Mouse (Mus musculus): ENCODE measurements around the gene Tlk1. TPM values are rescaled to one million over a fixed set of nuclear protein-coding genes. Genes with fewer than 3 reads are reported as not detected.

Tlk1 gene
- polyA plus RNA-seq, 1 experiment from 2014 or later, result 26.7 TPM

- WGBS, result 81% methylated on average over 3 of the region's 3 CpGs
- Histone ChIP-seq H3K9ac (ENCODE audit: low read length) (no peak overlapping the region), H3K27ac (replicated peaks) (no peak overlapping the region), H3K4me2 (replicated peaks; ENCODE audit: low read depth) (no peak overlapping the region), H3K4me1 (replicated peaks; ENCODE audit: control insufficient read depth, insufficient read depth) (no peaks in the 10 kb centered on the region), H3K36me3 (ENCODE audit: control insufficient read depth, insufficient read depth, low read length) (no peaks in the 10 kb centered on the region), H3K4me3 (ENCODE audit: low read depth, low read length) (no peak overlapping the region), H3K9me3 (ENCODE audit: control insufficient read depth, low read length) (no peaks in the 10 kb centered on the region), H3K27me3 (ENCODE audit: control insufficient read depth, insufficient read depth, low read length) (no peaks in the 10 kb centered on the region)
- DNase-seq (ENCODE audit: low spot score) (no peak), ATAC-seq (ENCODE audit: low FRiP score, low TSS enrichment) (no peak)
- TF ChIP-seq EP300 (optimal IDR thresholded peaks at IDR 0.05), result no peak
- TF ChIP-seq CTCF (IDR thresholded peaks at IDR 0.05; ENCODE audit: low read depth), result no peak
Measured at GRCm38 (mm10) chr2:70867231-70867630, 41.7 kb upstream of the Tlk1 start.

- H3K4me2 ChIP-seq (replicated peaks; ENCODE audit: low read depth), result no peak overlapping the region
- DNase-seq (ENCODE audit: low spot score) (no peak), ATAC-seq (ENCODE audit: low FRiP score, low TSS enrichment) (no peak)
- H3K9me3 ChIP-seq (ENCODE audit: control insufficient read depth, low read length), result no peaks in the 10 kb centered on the region
- no peaks in the 10 kb centered on the region for H3K4me1 ChIP-seq (replicated peaks; ENCODE audit: control insufficient read depth, insufficient read depth)
- TF ChIP-seq EP300 (optimal IDR thresholded peaks at IDR 0.05) (no peak), CTCF (IDR thresholded peaks at IDR 0.05; ENCODE audit: low read depth) (no peak)
- no peak overlapping the region for H3K4me3 ChIP-seq (ENCODE audit: low read depth, low read length)
- H3K9ac ChIP-seq (ENCODE audit: low read length), result no peak overlapping the region
- H3K36me3 ChIP-seq (ENCODE audit: control insufficient read depth, insufficient read depth, low read length), result no peaks in the 10 kb centered on the region
- 75% methylated on average over 5 of the region's 5 CpGs for WGBS
- no peaks in the 10 kb centered on the region for H3K27me3 ChIP-seq (ENCODE audit: control insufficient read depth, insufficient read depth, low read length)
- H3K27ac ChIP-seq (replicated peaks), result no peak overlapping the region
Measured at GRCm38 (mm10) chr2:70862881-70863280, 37.4 kb upstream of the Tlk1 start.

GRCm38 (mm10) chr2:70859740-70860139, 34.2 kb upstream of the Tlk1 start:
- Histone ChIP-seq H3K4me1 (replicated peaks; ENCODE audit: control insufficient read depth, insufficient read depth) (no peaks in the 10 kb centered on the region), H3K36me3 (ENCODE audit: control insufficient read depth, insufficient read depth, low read length) (no peaks in the 10 kb centered on the region), H3K27me3 (ENCODE audit: control insufficient read depth, insufficient read depth, low read length) (no peaks in the 10 kb centered on the region), H3K9ac (ENCODE audit: low read length) (no peak overlapping the region), H3K4me3 (ENCODE audit: low read depth, low read length) (no peak overlapping the region), H3K4me2 (replicated peaks; ENCODE audit: low read depth) (no peak overlapping the region), H3K27ac (replicated peaks) (no peak overlapping the region), H3K9me3 (ENCODE audit: control insufficient read depth, low read length) (no peaks in the 10 kb centered on the region)
- no peak for TF ChIP-seq CTCF (IDR thresholded peaks at IDR 0.05; ENCODE audit: low read depth)
- TF ChIP-seq EP300 (optimal IDR thresholded peaks at IDR 0.05), result no peak
- no peak for DNase-seq (ENCODE audit: low spot score)
- no peak for ATAC-seq (ENCODE audit: low FRiP score, low TSS enrichment)
- WGBS, result 95% methylated on average over 4 of the region's 4 CpGs

GRCm38 (mm10) chr2:70856971-70857370, 31.4 kb upstream of the Tlk1 start:
- H3K4me3 ChIP-seq (ENCODE audit: low read depth, low read length), result no peak overlapping the region
- ATAC-seq (ENCODE audit: low FRiP score, low TSS enrichment), result no peak
- no peak for DNase-seq (ENCODE audit: low spot score)
- H3K9me3 ChIP-seq (ENCODE audit: control insufficient read depth, low read length), result no peaks in the 10 kb centered on the region
- H3K27me3 ChIP-seq (ENCODE audit: control insufficient read depth, insufficient read depth, low read length), result no peaks in the 10 kb centered on the region
- no peak overlapping the region for H3K9ac ChIP-seq (ENCODE audit: low read length)
- H3K36me3 ChIP-seq (ENCODE audit: control insufficient read depth, insufficient read depth, low read length), result no peaks in the 10 kb centered on the region
- TF ChIP-seq EP300 (optimal IDR thresholded peaks at IDR 0.05), result no peak
- TF ChIP-seq CTCF (IDR thresholded peaks at IDR 0.05; ENCODE audit: low read depth), result no peak
- 77% methylated on average over 3 of the region's 3 CpGs for WGBS
- H3K27ac ChIP-seq (replicated peaks), result no peak overlapping the region
- no peak overlapping the region for H3K4me2 ChIP-seq (replicated peaks; ENCODE audit: low read depth)
- no peaks in the 10 kb centered on the region for H3K4me1 ChIP-seq (replicated peaks; ENCODE audit: control insufficient read depth, insufficient read depth)

GRCm38 (mm10) chr2:70854231-70854888, 28.8 kb upstream of the Tlk1 start:
- no peak for ATAC-seq (ENCODE audit: low FRiP score, low TSS enrichment)
- Histone ChIP-seq H3K9me3 (ENCODE audit: control insufficient read depth, low read length) (no peaks in the 10 kb centered on the region), H3K27ac (replicated peaks) (no peak overlapping the region), H3K4me3 (ENCODE audit: low read depth, low read length) (no peak overlapping the region), H3K36me3 (ENCODE audit: control insufficient read depth, insufficient read depth, low read length) (no peaks in the 10 kb centered on the region), H3K9ac (ENCODE audit: low read length) (no peak overlapping the region), H3K4me1 (replicated peaks; ENCODE audit: control insufficient read depth, insufficient read depth) (no peaks in the 10 kb centered on the region), H3K4me2 (replicated peaks; ENCODE audit: low read depth) (no peak overlapping the region), H3K27me3 (ENCODE audit: control insufficient read depth, insufficient read depth, low read length) (no peaks in the 10 kb centered on the region)
- WGBS, result 87% methylated on average over 8 of the region's 8 CpGs
- TF ChIP-seq EP300 (optimal IDR thresholded peaks at IDR 0.05) (no peak), CTCF (IDR thresholded peaks at IDR 0.05; ENCODE audit: low read depth) (no peak)
- DNase-seq (ENCODE audit: low spot score), result no peak

- TF ChIP-seq EP300 (optimal IDR thresholded peaks at IDR 0.05) (no peak), CTCF (IDR thresholded peaks at IDR 0.05; ENCODE audit: low read depth) (no peak)
- DNase-seq (ENCODE audit: low spot score), result no peak
- Histone ChIP-seq H3K27ac (replicated peaks) (no peak overlapping the region), H3K4me1 (replicated peaks; ENCODE audit: control insufficient read depth, insufficient read depth) (no peaks in the 10 kb centered on the region), H3K36me3 (ENCODE audit: control insufficient read depth, insufficient read depth, low read length) (no peaks in the 10 kb centered on the region), H3K9me3 (ENCODE audit: control insufficient read depth, low read length) (no peaks in the 10 kb centered on the region), H3K9ac (ENCODE audit: low read length) (no peak overlapping the region), H3K27me3 (ENCODE audit: control insufficient read depth, insufficient read depth, low read length) (no peaks in the 10 kb centered on the region), H3K4me3 (ENCODE audit: low read depth, low read length) (no peak overlapping the region), H3K4me2 (replicated peaks; ENCODE audit: low read depth) (no peak overlapping the region)
- no peak for ATAC-seq (ENCODE audit: low FRiP score, low TSS enrichment)
- WGBS, result 48% methylated on average over 7 of the region's 7 CpGs
Measured at GRCm38 (mm10) chr2:70853329-70853728, 27.8 kb upstream of the Tlk1 start.
